Comparison of ENCODE assay signal across 43 mouse cellular contexts in genomic region chr6:122250033-122250432, GRCm38 (mm10). TPM values are rescaled to one million over a fixed set of nuclear protein-coding genes. Genes with fewer than 3 reads are reported as not detected.
"Had no signal": no experiment of that assay in that cellular context is flagged by ENCODE, and none has a peak within 500 bp of the region (broad histone marks: within the 10 kb centered on the region; RNA-seq: fewer than 3 reads in every experiment).

No protein-coding gene starts in this region.

- H3K9me3 ChIP-seq: heart, embryonic 10.5 days; heart, embryonic 12.5 days; heart, embryonic 13.5 days; heart, embryonic 15.5 days; hindbrain, embryonic 10.5 days; hindbrain, embryonic 12.5 days; hindbrain, embryonic 13.5 days; hindbrain, embryonic 15.5 days; intestine, embryonic 15.5 days; kidney, embryonic 15.5 days had no signal

- H3K9ac ChIP-seq: heart, embryonic 12.5 days; heart, embryonic 13.5 days; heart, embryonic 15.5 days; hindbrain, embryonic 12.5 days; hindbrain, embryonic 13.5 days; hindbrain, embryonic 14.5 days; hindbrain, embryonic 15.5 days; intestine, embryonic 15.5 days; kidney, embryonic 15.5 days had no signal

- H3K36me3 ChIP-seq: heart, embryonic 10.5 days; heart, embryonic 12.5 days; heart, embryonic 13.5 days; heart, embryonic 15.5 days; hindbrain, embryonic 10.5 days; hindbrain, embryonic 12.5 days; hindbrain, embryonic 13.5 days; hindbrain, embryonic 15.5 days; intestine, embryonic 15.5 days; kidney, embryonic 15.5 days had no signal

- H3K4me2 ChIP-seq: heart, embryonic 11.5 days; heart, embryonic 12.5 days; heart, embryonic 13.5 days; heart, embryonic 15.5 days; hindbrain, embryonic 12.5 days; hindbrain, embryonic 13.5 days; hindbrain, embryonic 14.5 days; hindbrain, embryonic 15.5 days; intestine, embryonic 15.5 days; kidney, embryonic 15.5 days had no signal

- H3K27ac ChIP-seq: heart, embryonic 10.5 days; heart, embryonic 13.5 days; heart, embryonic 15.5 days; hindbrain, embryonic 10.5 days; hindbrain, embryonic 12.5 days; hindbrain, embryonic 13.5 days; hindbrain, embryonic 14.5 days; hindbrain, embryonic 15.5 days; hindbrain, postnatal 0 days; intestine, embryonic 15.5 days; kidney, embryonic 15.5 days; kidney, postnatal 0 days; layer of hippocampus, adult 2 months had no signal

- H3K4me1 ChIP-seq: heart, embryonic 10.5 days; heart, embryonic 12.5 days; heart, embryonic 15.5 days; hindbrain, embryonic 10.5 days; hindbrain, embryonic 12.5 days; hindbrain, embryonic 13.5 days; hindbrain, embryonic 15.5 days; intestine, embryonic 15.5 days; kidney, embryonic 15.5 days had no signal

- H3K4me3 ChIP-seq: heart, embryonic 10.5 days; heart, embryonic 12.5 days; heart, embryonic 13.5 days; heart, embryonic 15.5 days; hindbrain, embryonic 10.5 days; hindbrain, embryonic 12.5 days; hindbrain, embryonic 13.5 days; hindbrain, embryonic 15.5 days; intestine, embryonic 15.5 days; kidney, embryonic 15.5 days; layer of hippocampus, adult 2 months had no signal

- H3K27me3 ChIP-seq: heart, embryonic 12.5 days; heart, embryonic 15.5 days; hindbrain, embryonic 12.5 days; hindbrain, embryonic 13.5 days; hindbrain, embryonic 15.5 days; intestine, embryonic 15.5 days; kidney, embryonic 15.5 days had no signal

- ATAC-seq: hindbrain, embryonic 16.5 days; hindbrain, postnatal 0 days; inflammation-experienced regulatory T-cells, adult 6 months; intestine, embryonic 15.5 days; intestine, embryonic 16.5 days; intestine, postnatal 0 days had no signal

- DNase-seq: heart, postnatal 10 days; heart, postnatal 14 days; heart, postnatal 36 days; heart, postnatal 4 days; kidney, adult 11 months; kidney, adult 18-20 months; kidney, adult 2 months; kidney, adult 8-10 months; kidney, adult 9 months; kidney, postnatal 10 days; kidney, postnatal 14 days; kidney, postnatal 25 days; kidney, postnatal 36 days; kidney, postnatal 4 days; layer of hippocampus, adult 9-11 months; layer of hippocampus, postnatal 36 days had no signal

RNA-seq across cellular contexts. Expression of gene Klrg1, which starts 32.6 kb away (rescaled TPM):
- total RNA-seq: heart, postnatal 10 days; heart, postnatal 14 days; heart, postnatal 25 days; heart, postnatal 36 days; heart, postnatal 4 days; hematopoietic stem cell, adult 5-6 weeks had no signal
- polyA plus RNA-seq: heart, embryonic 10.5 days; heart, embryonic 11.5 days; heart, embryonic 12.5 days; heart, embryonic 13.5 days; heart, embryonic 14.5 days; heart, embryonic 15.5 days; heart, embryonic 16.5 days; heart, postnatal 0 days; intestine, embryonic 14.5 days; intestine, embryonic 15.5 days; intestine, embryonic 16.5 days; kidney, embryonic 14.5 days; kidney, embryonic 15.5 days; kidney, embryonic 16.5 days had no signal
